Mouse (Mus musculus): ENCODE data around the gene Ttll11. TPM values are rescaled to one million over a fixed set of nuclear protein-coding genes. Genes with fewer than 3 reads are reported as not detected.

The Ttll11 gene
- polyA plus RNA-seq, 1 experiment: 1.5 TPM

- no peak for DNase-seq (ENCODE audit: low spot score)
These were observed 151.8 kb downstream of the Ttll11 start for GRCm38 (mm10) chr2:35827886-35828285.

GRCm38 (mm10) chr2:35825157-35825556 lies 154.6 kb downstream of the Ttll11 start:
- DNase-seq (ENCODE audit: low spot score): no peak

GRCm38 (mm10) chr2:35823589-35823988 lies 156.1 kb downstream of the Ttll11 start:
- DNase-seq (ENCODE audit: low spot score): no peak

- DNase-seq (ENCODE audit: low spot score): no peak
These were observed 160.8 kb downstream of the Ttll11 start for GRCm38 (mm10) chr2:35818883-35819282.

GRCm38 (mm10) chr2:35816056-35816661 lies 163.6 kb downstream of the Ttll11 start:
- no peak for DNase-seq (ENCODE audit: low spot score)

GRCm38 (mm10) chr2:35812561-35812933 lies 167.2 kb downstream of the Ttll11 start:
- DNase-seq (ENCODE audit: low spot score): no peak

- no peak for DNase-seq (ENCODE audit: low spot score)
These were observed 167.7 kb downstream of the Ttll11 start for GRCm38 (mm10) chr2:35811801-35812560.

GRCm38 (mm10) chr2:35810027-35810426 lies 169.7 kb downstream of the Ttll11 start:
- DNase-seq (ENCODE audit: low spot score): no peak

- DNase-seq (ENCODE audit: low spot score): no peak
These were observed 170.6 kb downstream of the Ttll11 start for GRCm38 (mm10) chr2:35809141-35809540.

- DNase-seq (ENCODE audit: low spot score): no peak
These were observed 173.8 kb downstream of the Ttll11 start for GRCm38 (mm10) chr2:35805881-35806280.

GRCm38 (mm10) chr2:35803095-35803494 lies 176.6 kb downstream of the Ttll11 start:
- DNase-seq (ENCODE audit: low spot score): no peak

- DNase-seq (ENCODE audit: low spot score): no peak
These were observed 178.0 kb downstream of the Ttll11 start for GRCm38 (mm10) chr2:35801759-35802158.

- no peak for DNase-seq (ENCODE audit: low spot score)
These were observed 180.6 kb downstream of the Ttll11 start for GRCm38 (mm10) chr2:35799073-35799472.

GRCm38 (mm10) chr2:35797998-35798397 lies 181.7 kb downstream of the Ttll11 start:
- no peak for DNase-seq (ENCODE audit: low spot score)

- DNase-seq (ENCODE audit: low spot score): no peak
These were observed 190.1 kb downstream of the Ttll11 start for GRCm38 (mm10) chr2:35789362-35790326.

GRCm38 (mm10) chr2:35785877-35786276 lies 193.8 kb downstream of the Ttll11 start:
- DNase-seq (ENCODE audit: low spot score): no peak

- DNase-seq (ENCODE audit: low spot score): no peak
These were observed 196.3 kb downstream of the Ttll11 start for GRCm38 (mm10) chr2:35783368-35783767.

GRCm38 (mm10) chr2:35779266-35779665 lies 200.4 kb downstream of the Ttll11 start:
- no peak for DNase-seq (ENCODE audit: low spot score)

GRCm38 (mm10) chr2:35776935-35777334 lies 202.8 kb downstream of the Ttll11 start:
- no peak for DNase-seq (ENCODE audit: low spot score)

GRCm38 (mm10) chr2:35775651-35776055 lies 204.1 kb downstream of the Ttll11 start:
- no peak for DNase-seq (ENCODE audit: low spot score)

GRCm38 (mm10) chr2:35770541-35770940 lies 209.2 kb downstream of the Ttll11 start:
- DNase-seq (ENCODE audit: low spot score): no peak

GRCm38 (mm10) chr2:35769398-35769797 lies 210.3 kb downstream of the Ttll11 start:
- no peak for DNase-seq (ENCODE audit: low spot score)
